Mouse (Mus musculus): ENCODE measurements at regions not wholly inside any gene's neighbourhood (a gene's known extent, or its start where the extent isn't known, plus 50 kb on each side); places are given as distances from the start of the nearest gene placed in this dataset.

- H3K27me3 ChIP-seq (ENCODE audit: control insufficient read depth in 1 of 2, insufficient read depth in 2 of 2, low read length in 2 of 2) = no peaks in the 10 kb centered on the region
- H3K79me2 ChIP-seq (ENCODE audit: control insufficient read depth, insufficient read depth, low read length, poor library complexity) = no peaks in the 10 kb centered on the region
- DNase-seq (ENCODE audit: low read depth, low spot score) = no peak
- H3K27ac ChIP-seq (ENCODE audit: control insufficient read depth, low read depth, low read length) = no peak overlapping the region
- no peaks in the 10 kb centered on the region for H3K4me1 ChIP-seq (ENCODE audit: control insufficient read depth in 1 of 2, insufficient read depth in 2 of 2, low read length in 2 of 2)
- no peak for TF ChIP-seq JUND (IDR thresholded peaks at IDR 0.05; ENCODE audit: low read depth, low read length)
- TF ChIP-seq BHLHE40 (IDR thresholded peaks at IDR 0.05; ENCODE audit: borderline replicate concordance, low read depth, low read length) = no peak
- TF ChIP-seq TAL1 (IDR thresholded peaks at IDR 0.05; ENCODE audit: low read length) = no peak
- TF ChIP-seq KAT2A (conservative IDR thresholded peaks at IDR 0.05; ENCODE audit: low read depth, low read length) = no peak
- TF ChIP-seq MYC (IDR thresholded peaks at IDR 0.05; ENCODE audit: low read depth, low read length) = no peak
- TF ChIP-seq UBTF (IDR thresholded peaks at IDR 0.05; ENCODE audit: borderline replicate concordance, insufficient read depth, low read depth, low read length) = no peak
- no peak for TF ChIP-seq USF1 (IDR thresholded peaks at IDR 0.05; ENCODE audit: low read depth, low read length)
- no peak for TF ChIP-seq ZNF384 (IDR thresholded peaks at IDR 0.05; ENCODE audit: low read depth, low read length)
- no peak for TF ChIP-seq ELF1 (IDR thresholded peaks at IDR 0.05; ENCODE audit: low read depth, low read length)
- TF ChIP-seq NRF1 (IDR thresholded peaks at IDR 0.05; ENCODE audit: insufficient read depth, low read depth, low read length, poor library complexity, severe bottlenecking) = no peak
- TF ChIP-seq USF2 (IDR thresholded peaks at IDR 0.05; ENCODE audit: borderline replicate concordance in 1 of 2, insufficient read depth in 1 of 2, low read depth in 1 of 2, low read length in 2 of 2) = no peak
- no peak for TF ChIP-seq MAFK (IDR thresholded peaks at IDR 0.05; ENCODE audit: borderline replicate concordance, low read depth, low read length)
- TF ChIP-seq CTCF (IDR thresholded peaks at IDR 0.05 in 2 of 3, conservative IDR thresholded peaks at IDR 0.05 in 1 of 3; ENCODE audit: control insufficient read depth in 1 of 3, insufficient read depth in 1 of 3, low read depth in 2 of 3, low read length in 3 of 3, poor library complexity in 1 of 3, severe bottlenecking in 1 of 3) = no peak
- no peak for TF ChIP-seq GABPA (IDR thresholded peaks at IDR 0.05; ENCODE audit: low read depth, low read length)
- TF ChIP-seq MYB (IDR thresholded peaks at IDR 0.05; ENCODE audit: low read depth, low read length) = no peak
- TF ChIP-seq MAZ (IDR thresholded peaks at IDR 0.05; ENCODE audit: low read depth, low read length) = no peak
- TF ChIP-seq ZKSCAN1 (IDR thresholded peaks at IDR 0.05; ENCODE audit: low read depth, low read length) = no peak
- TF ChIP-seq ZMIZ1 (IDR thresholded peaks at IDR 0.05; ENCODE audit: low read depth, low read length) = no peak
- no peak overlapping the region for H3K4me3 ChIP-seq (ENCODE audit: control insufficient read depth in 1 of 2, insufficient read depth in 1 of 2, low read depth in 2 of 2, low read length in 2 of 2)
- no peaks in the 10 kb centered on the region for H3K36me3 ChIP-seq (ENCODE audit: control insufficient read depth in 1 of 2, insufficient read depth in 2 of 2, low read length in 2 of 2)
- H3K9ac ChIP-seq (ENCODE audit: control insufficient read depth, low read depth, low read length, poor library complexity, severe bottlenecking) = no peak overlapping the region
- H3K9me3 ChIP-seq (replicated peaks; ENCODE audit: insufficient read depth, low read length) = no peaks in the 10 kb centered on the region
Measured at GRCm38 (mm10) chr17:9755576-9755975, 86.1 kb upstream of the Pabpc6 start.

- Histone ChIP-seq H3K27me3 (ENCODE audit: control insufficient read depth in 1 of 2, insufficient read depth in 2 of 2, low read length in 2 of 2) (no peaks in the 10 kb centered on the region), H3K36me3 (ENCODE audit: control insufficient read depth in 1 of 2, insufficient read depth in 2 of 2, low read length in 2 of 2) (no peaks in the 10 kb centered on the region), H3K9ac (ENCODE audit: control insufficient read depth, low read depth, low read length, poor library complexity, severe bottlenecking) (no peak overlapping the region), H3K4me3 (ENCODE audit: control insufficient read depth in 1 of 2, insufficient read depth in 1 of 2, low read depth in 2 of 2, low read length in 2 of 2) (no peak overlapping the region), H3K27ac (ENCODE audit: control insufficient read depth, low read depth, low read length) (no peak overlapping the region), H3K9me3 (replicated peaks; ENCODE audit: insufficient read depth, low read length) (no peaks in the 10 kb centered on the region), H3K4me1 (ENCODE audit: control insufficient read depth in 1 of 2, insufficient read depth in 2 of 2, low read length in 2 of 2) (no peaks in the 10 kb centered on the region), H3K79me2 (ENCODE audit: control insufficient read depth, insufficient read depth, low read length, poor library complexity) (no peaks in the 10 kb centered on the region)
- no peak for DNase-seq (ENCODE audit: low read depth, low spot score)
- TF ChIP-seq JUND (IDR thresholded peaks at IDR 0.05; ENCODE audit: low read depth, low read length) (no peak), ZKSCAN1 (IDR thresholded peaks at IDR 0.05; ENCODE audit: low read depth, low read length) (no peak), NELFE (IDR thresholded peaks at IDR 0.05; ENCODE audit: low read depth, low read length) (no peak), MYB (IDR thresholded peaks at IDR 0.05; ENCODE audit: low read depth, low read length) (no peak), MEF2A (IDR thresholded peaks at IDR 0.05; ENCODE audit: extremely low read depth, insufficient replicate concordance, low read depth, low read length, poor library complexity, severe bottlenecking) (no peak), SMC3 (IDR thresholded peaks at IDR 0.05; ENCODE audit: low read depth, low read length) (no peak), MAFK (IDR thresholded peaks at IDR 0.05; ENCODE audit: borderline replicate concordance, low read depth, low read length) (no peak), ZC3H11A (IDR thresholded peaks at IDR 0.05; ENCODE audit: low read depth, low read length) (no peak), POLR2A (IDR thresholded peaks at IDR 0.05; ENCODE audit: control insufficient read depth in 1 of 2, insufficient read depth in 1 of 2, low read depth in 1 of 2, low read length in 2 of 2, poor library complexity in 1 of 2) (no peak), CHD2 (IDR thresholded peaks at IDR 0.05; ENCODE audit: low read length) (no peak), CTCF (IDR thresholded peaks at IDR 0.05 in 2 of 3, conservative IDR thresholded peaks at IDR 0.05 in 1 of 3; ENCODE audit: control insufficient read depth in 1 of 3, insufficient read depth in 1 of 3, low read depth in 2 of 3, low read length in 3 of 3, poor library complexity in 1 of 3, severe bottlenecking in 1 of 3) (no peak), RCOR1 (IDR thresholded peaks at IDR 0.05; ENCODE audit: low read depth, low read length) (no peak), POLR2AphosphoS2 (IDR thresholded peaks at IDR 0.05; ENCODE audit: low read length) (no peak), GABPA (IDR thresholded peaks at IDR 0.05; ENCODE audit: low read depth, low read length) (no peak), TAL1 (IDR thresholded peaks at IDR 0.05; ENCODE audit: low read length) (no peak), RAD21 (IDR thresholded peaks at IDR 0.05; ENCODE audit: low read depth, low read length) (no peak), ETS1 (IDR thresholded peaks at IDR 0.05; ENCODE audit: low read depth, low read length) (no peak), KAT2A (conservative IDR thresholded peaks at IDR 0.05; ENCODE audit: low read depth, low read length) (no peak)
Measured at GRCm38 (mm10) chr17:9754884-9755405, 85.4 kb upstream of the Pabpc6 start.
